Mouse (Mus musculus) heart, adult 2 months (tissue): ENCODE measurements around the gene Rasl10b. TPM values are rescaled to one million over a fixed set of nuclear protein-coding genes. Genes with fewer than 3 reads are reported as not detected.

Experiments
- DNase-seq, 2 experiments: peaks; one replicate each; pipeline ENCODE4 v3.0.0; 2021
- H3K27ac ChIP-seq: fragments of 200-600 bp; 2 replicates; pipeline ENCODE4 v1.8.1; 2022
- H3K27me3 ChIP-seq: fragments of 200-500 bp; 2 replicates; pipeline ENCODE4 v1.6.1; 2012; ENCODE audit warnings: mild to moderate bottlenecking, low read length, inconsistent platforms, mixed read lengths; ENCODE audit not compliant: control insufficient read depth, insufficient read depth
- H3K36me3 ChIP-seq: fragments of 200-500 bp; 2 replicates; pipeline ENCODE4 v1.6.1; 2012; ENCODE audit warnings: low read length, inconsistent platforms; ENCODE audit not compliant: control insufficient read depth, insufficient read depth
- H3K4me1 ChIP-seq: fragments of 200-500 bp; 2 replicates; pipeline ENCODE4 v1.6.1; 2011; ENCODE audit warnings: low read length; ENCODE audit not compliant: control insufficient read depth, insufficient read depth
- H3K4me3 ChIP-seq: fragments of 200-600 bp; 2 replicates; pipeline ENCODE4 v1.8.1; 2022
- H3K79me2 ChIP-seq: fragments of 200-500 bp; replicated peaks from 2 replicates; pipeline ENCODE4 v1.6.1; 2012; ENCODE audit warnings: mild to moderate bottlenecking, inconsistent platforms, low read length, moderate library complexity, mixed read lengths; ENCODE audit not compliant: control insufficient read depth, insufficient read depth
- H3K9ac ChIP-seq: fragments of 200-500 bp; 2 replicates; pipeline ENCODE4 v1.6.1; 2012; ENCODE audit warnings: low read depth, mild to moderate bottlenecking, control low read depth, inconsistent platforms, low read length, mixed read lengths
- CTCF ChIP-seq: fragments of 200-600 bp; IDR thresholded peaks from 2 replicates; pipeline ENCODE4 v1.8.1; 2022; ENCODE audit warnings: antibody characterized with exemption, mild to moderate bottlenecking, moderate library complexity
- EP300 ChIP-seq: fragments of 200-500 bp; IDR thresholded peaks from 2 replicates; pipeline ENCODE4 v1.6.1; 2011; ENCODE audit warnings: low read depth, low read length, control low read depth; ENCODE audit not compliant: insufficient read depth
- POLR2A ChIP-seq: fragments of 200-500 bp; IDR thresholded peaks from 2 replicates; pipeline ENCODE4 v1.6.1; 2011; ENCODE audit warnings: mild to moderate bottlenecking, low read depth, low read length, control low read depth; ENCODE audit not compliant: insufficient read depth
- WGBS: fragments of 180-500 bp; shearing (Covaris S2); methylation state at CpG from one replicate; pipeline ENCODE4 v1.1.7; 2018; 5-methylcytosine and 5-hydroxymethylcytosine counted together
- intact Hi-C: fragments of 180-260 bp; cut with DNase I; formaldehyde crosslinking; loops from one replicate; pipeline ENCODE4 v1.15.1; 2025
- polyA plus RNA-seq: library from polyadenylated mRNA; depleted of rRNA; stranded (reverse); fragments of >200 nt; gene quantifications from 2 replicates; pipeline ENCODE4 v1.2.3, GENCODE M21; 2012
- total RNA-seq, 2 experiments: library from RNA; stranded (reverse); gene quantifications; 2 replicates each; pipeline ENCODE4 v1.2.3; 2021

The Rasl10b gene
- total and polyA plus RNA-seq, 3 experiments = 61.9 to 77.8 (median 70.8) TPM

- TF ChIP-seq EP300 = no peak
- WGBS = 92% methylated on average over 1 of the region's 1 CpGs
- no peaks in the 10 kb centered on the region for H3K79me2 ChIP-seq
- H3K9ac ChIP-seq = no peak overlapping the region
- H3K27me3 ChIP-seq = no peaks in the 10 kb centered on the region
- peaks cover 2% of the 10 kb centered on the region; the same call in 1 of the 2 replicates for H3K4me1 ChIP-seq
- H3K4me3 ChIP-seq = no peak overlapping the region
- no peak for DNase-seq
- H3K36me3 ChIP-seq = no peaks in the 10 kb centered on the region; the same call in 1 of the 2 replicates
- H3K27ac ChIP-seq = no peak overlapping the region
- intact Hi-C loops = no loop called here
These were observed 25.4 kb upstream of the Rasl10b start for GRCm38 (mm10) chr11:83383532-83383887.

GRCm38 (mm10) chr11:83393062-83393461 is 15.9 kb upstream of the Rasl10b start:
- Histone ChIP-seq H3K36me3 (peaks cover 9% of the 10 kb centered on the region), H3K4me3 (no peak overlapping the region), H3K27ac (peak overlapping the region; percentile 89), H3K27me3 (no peaks in the 10 kb centered on the region), H3K79me2 (0 out of 2 replicates have a peak, but pooled peaks cover 1% of the 10 kb centered on the region), H3K9ac (peak overlapping the region; percentile 50; the same call in 1 of the 2 replicates), H3K4me1 (peaks cover 4% of the 10 kb centered on the region)
- WGBS = 34% methylated on average over 4 of the region's 4 CpGs
- intact Hi-C loops = no loop called here
- 0 out of 2 replicates have a peak, but pooled peaks have one; percentile 9 for TF ChIP-seq EP300
- TF ChIP-seq CTCF = no peak
- peak; percentile 84 for TF ChIP-seq POLR2A
- peak; percentile 30 to 38 for DNase-seq

- no peak for DNase-seq
- 52% methylated on average over 6 of the region's 6 CpGs for WGBS
- Histone ChIP-seq H3K27ac (no peak overlapping the region), H3K9ac (no peak overlapping the region), H3K4me3 (no peak overlapping the region), H3K27me3 (no peaks in the 10 kb centered on the region), H3K4me1 (peaks cover 4% of the 10 kb centered on the region), H3K79me2 (0 out of 2 replicates have a peak, but pooled peaks cover 1% of the 10 kb centered on the region), H3K36me3 (peaks cover 9% of the 10 kb centered on the region)
- intact Hi-C loops = no loop called here
- TF ChIP-seq CTCF (no peak), POLR2A (no peak), EP300 (no peak)
These were observed 14.0 kb upstream of the Rasl10b start for GRCm38 (mm10) chr11:83394802-83395439.

- no peak overlapping the region for H3K9ac ChIP-seq
- peaks cover 4% of the 10 kb centered on the region for H3K4me1 ChIP-seq
- H3K36me3 ChIP-seq = peaks cover 6% of the 10 kb centered on the region
- intact Hi-C loops = no loop called here
- DNase-seq = peak in 1 of 2 experiments; percentile 46
- H3K79me2 ChIP-seq = no peaks in the 10 kb centered on the region
- TF ChIP-seq CTCF (no peak), POLR2A (no peak), EP300 (0 out of 2 replicates have a peak, but pooled peaks have one; percentile 48)
- WGBS = 67% methylated on average over 7 of the region's 7 CpGs
- H3K4me3 ChIP-seq = no peak overlapping the region
- peak overlapping the region; percentile 47 for H3K27ac ChIP-seq
- H3K27me3 ChIP-seq = no peaks in the 10 kb centered on the region
These were observed 11.3 kb upstream of the Rasl10b start for GRCm38 (mm10) chr11:83397626-83398025.

- DNase-seq = no peak
- Histone ChIP-seq H3K9ac (no peak overlapping the region), H3K27ac (no peak overlapping the region), H3K4me1 (peaks cover 4% of the 10 kb centered on the region), H3K4me3 (no peak overlapping the region), H3K27me3 (no peaks in the 10 kb centered on the region), H3K79me2 (no peaks in the 10 kb centered on the region), H3K36me3 (peaks cover 6% of the 10 kb centered on the region)
- intact Hi-C loops = no loop called here
- TF ChIP-seq EP300 (no peak), CTCF (no peak)
- 70% methylated on average over 5 of the region's 5 CpGs for WGBS
These were observed 10.2 kb upstream of the Rasl10b start for GRCm38 (mm10) chr11:83398724-83399123.

GRCm38 (mm10) chr11:83403787-83404186 is 5.2 kb upstream of the Rasl10b start:
- Histone ChIP-seq H3K27me3 (no peaks in the 10 kb centered on the region), H3K4me1 (no peaks in the 10 kb centered on the region), H3K9ac (no peak overlapping the region), H3K36me3 (no peaks in the 10 kb centered on the region), H3K4me3 (no peak overlapping the region), H3K27ac (no peak overlapping the region), H3K79me2 (no peaks in the 10 kb centered on the region)
- 76% methylated on average over 7 of the region's 7 CpGs for WGBS
- no peak for DNase-seq
- TF ChIP-seq POLR2A (no peak), EP300 (no peak), CTCF (no peak)
- intact Hi-C loops = no loop called here
